ENCODE assay signal across 8 mouse cellular contexts in the genomic region with DNA sequence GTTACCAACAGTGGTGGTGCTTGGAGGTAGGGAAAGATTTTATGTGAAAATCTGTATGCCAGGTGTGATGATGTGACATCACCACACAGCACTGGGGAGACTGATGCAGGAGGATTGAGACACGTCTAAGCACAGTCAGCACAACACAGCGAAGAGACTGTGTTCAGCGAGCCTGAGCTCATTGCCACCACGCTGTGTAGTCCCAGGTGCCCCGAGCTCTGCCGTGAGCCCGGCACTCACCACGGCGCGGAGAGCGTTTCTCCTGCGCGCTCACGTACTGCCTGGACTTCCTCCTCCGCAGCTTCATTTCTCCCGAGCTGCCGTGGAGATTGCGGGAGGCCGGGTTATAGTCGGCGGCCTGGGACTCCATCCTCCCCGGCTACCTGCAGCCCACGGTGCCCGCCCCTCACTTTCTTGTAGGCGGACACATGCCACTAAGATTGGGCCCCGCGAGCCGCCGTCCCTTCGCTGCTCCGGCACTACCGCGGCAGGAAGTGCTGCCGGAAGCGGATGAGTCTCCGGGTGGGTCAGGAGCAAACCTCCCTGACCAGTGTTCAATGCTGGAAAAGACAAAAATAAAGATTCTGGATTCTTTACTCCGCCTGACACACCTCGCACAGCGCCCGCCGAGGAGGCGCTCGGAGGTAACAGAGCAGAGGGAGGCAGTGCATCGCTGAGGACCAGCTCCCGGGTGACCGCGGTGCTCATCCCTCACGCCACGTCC. TPM values are rescaled to one million over a fixed set of nuclear protein-coding genes. Genes with fewer than 3 reads are reported as not detected.
DNase-seq lines count a peak whose midpoint lies in the region; ATAC-seq lines count a peak whose summit lies in the region.

No protein-coding gene starts in this region.

- DNase-seq in WW6 (ENCODE audit: low read depth, low spot score) = peak; percentile 82
- peak; percentile 97 to 98 for DNase-seq in cerebellum, postnatal 36 days
- DNase-seq in frontal cortex, postnatal 36 days (ENCODE audit: low spot score in 2 of 2) = peak; percentile 92 to 93
- peak; percentile 78 for DNase-seq in left cerebral cortex, adult 11 months (ENCODE audit: low spot score)
- DNase-seq in lung, postnatal 36 days = peak; percentile 93
- peak; percentile 95 for DNase-seq in retina, embryonic 14.5 days (ENCODE audit: low spot score)
- DNase-seq in thymus, postnatal 36 days = peak; percentile 93 to 94

- H3K4me3 ChIP-seq in hindbrain, embryonic 15.5 days = peak overlapping the region; percentile 89

- peak; percentile 91 for ATAC-seq in hindbrain, embryonic 15.5 days (ENCODE audit: low FRiP score, low read depth)

- H3K9me3 ChIP-seq in hindbrain, embryonic 15.5 days = no peaks in the 10 kb centered on the region

- H3K27me3 ChIP-seq in hindbrain, embryonic 15.5 days = no peaks in the 10 kb centered on the region

- H3K4me1 ChIP-seq in hindbrain, embryonic 15.5 days (replicated peaks) = peaks cover 23% of the 10 kb centered on the region

- peak overlapping the region; percentile 90 for H3K4me2 ChIP-seq in hindbrain, embryonic 15.5 days

- H3K9ac ChIP-seq in hindbrain, embryonic 15.5 days = peak overlapping the region; percentile 90

- peaks cover under 1% of the 10 kb centered on the region for H3K36me3 ChIP-seq in hindbrain, embryonic 15.5 days

- peak overlapping the region; percentile 88 for H3K27ac ChIP-seq in hindbrain, embryonic 15.5 days (replicated peaks)

- WGBS in hindbrain, embryonic 15.5 days = under 1% methylated on average over 49 of the region's 49 CpGs

RNA-seq across cellular contexts. Expression of a gene that starts 0.8 kb away (rescaled TPM):
- polyA plus RNA-seq in hindbrain, embryonic 15.5 days (2015; fragmentation: Nextera tagmentation; extraction: Ambion mirVana) = 14.1 and 17.6 TPM in 2 replicates

RNA-seq across cellular contexts. Expression of a gene that starts 5.3 kb away (rescaled TPM):
- polyA plus RNA-seq in hindbrain, embryonic 15.5 days (2015; fragmentation: Nextera tagmentation; extraction: Ambion mirVana) = 3.1 and 3.2 TPM in 2 replicates

RNA-seq across cellular contexts. Expression of a gene that starts 54.2 kb away (rescaled TPM):
- polyA plus RNA-seq in hindbrain, embryonic 15.5 days (2015; fragmentation: Nextera tagmentation; extraction: Ambion mirVana) = 44.2 and 49.2 TPM in 2 replicates

RNA-seq across cellular contexts. Expression of a gene that starts 54.2 kb away (rescaled TPM):
- 23.5 and 23.7 TPM in 2 replicates for polyA plus RNA-seq in hindbrain, embryonic 15.5 days (2015; fragmentation: Nextera tagmentation; extraction: Ambion mirVana)

Comparison
In these comparisons a context has a peak if more than half of its experiments do, and no peak if none do; other contexts are left out.
1. Peak in every context shown above with its lines: DNase-seq, ATAC-seq, H3K4me3 ChIP-seq and H3K27ac ChIP-seq.